Mouse (Mus musculus) cerebellum, postnatal 25 days (tissue): Measurements from ENCODE around the gene Sbsn.

ENCODE experiments used
- DNase-seq, 2 experiments: peaks; one replicate each; pipeline ENCODE4 v3.0.0; 2021; ENCODE audit warnings: mixed read lengths in 2 of 2

The Sbsn gene

GRCm38 (mm10) chr7:30758853-30759252 is 7.6 kb downstream of the Sbsn start:
- DNase-seq, result peak in 1 of 2 experiments; percentile 9

GRCm38 (mm10) chr7:30761769-30762352 is 10.6 kb downstream of the Sbsn start:
- no peak for DNase-seq

- no peak for DNase-seq
These were observed 12.2 kb downstream of the Sbsn start, which contains the start of gene Dmkn for GRCm38 (mm10) chr7:30763456-30763855. TSS of gene Dmkn (plus strand) at chr7:30763756.

DNA sequence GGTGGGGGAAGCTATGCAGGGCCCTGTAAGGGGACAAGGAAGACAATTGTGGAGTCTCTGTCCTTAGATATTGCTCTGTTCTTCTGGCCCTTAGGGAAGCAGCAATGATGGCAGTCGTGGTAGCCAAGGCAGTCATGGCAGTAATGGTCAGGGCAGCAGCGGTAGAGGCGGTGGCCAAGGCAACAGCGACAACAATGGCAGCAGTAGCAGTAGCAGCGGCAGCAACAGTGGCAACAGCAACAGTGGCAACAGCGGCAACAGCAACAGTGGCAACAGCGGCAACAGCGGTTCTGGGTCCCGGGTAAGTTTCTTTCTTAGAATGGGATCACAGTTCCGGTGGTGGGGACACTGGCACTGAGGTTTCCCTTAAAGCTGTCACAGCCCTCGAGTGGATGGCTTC is 13.9 kb downstream of the Sbsn start:
- no peak for DNase-seq

- no peak for DNase-seq
These were observed 15.1 kb downstream of the Sbsn start for GRCm38 (mm10) chr7:30766408-30766807.

- no peak for DNase-seq
These were observed 18.0 kb downstream of the Sbsn start for GRCm38 (mm10) chr7:30769236-30769635.

- no peak for DNase-seq
These were observed 24.8 kb downstream of the Sbsn start for GRCm38 (mm10) chr7:30776104-30776503.

- DNase-seq, result no peak
These were observed 25.9 kb downstream of the Sbsn start for GRCm38 (mm10) chr7:30777081-30777579.

- DNase-seq, result no peak
These were observed 26.6 kb downstream of the Sbsn start for GRCm38 (mm10) chr7:30777911-30778310.

GRCm38 (mm10) chr7:30781792-30782191 is 30.5 kb downstream of the Sbsn start:
- DNase-seq, result no peak

DNA sequence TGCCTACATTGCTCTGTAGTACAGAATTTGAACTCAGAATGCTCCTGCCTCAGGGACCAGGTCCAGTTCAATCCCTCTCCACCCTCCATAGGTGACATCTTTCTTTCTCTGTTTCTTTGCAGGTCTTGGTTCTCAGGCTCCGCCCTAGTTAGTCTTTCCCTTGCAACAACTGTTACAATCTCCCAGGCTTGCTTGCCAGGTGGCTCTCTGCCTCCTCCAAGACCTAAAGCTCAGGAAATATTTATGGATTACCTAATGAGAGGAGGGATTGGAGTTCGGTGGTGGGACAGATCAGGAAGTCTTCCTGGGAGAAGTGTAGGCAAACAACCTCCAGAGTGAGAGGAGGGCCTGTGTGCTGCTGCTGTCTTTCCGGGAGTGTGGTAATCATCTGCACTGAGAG is 31.4 kb downstream of the Sbsn start:
- DNase-seq, result no peak

- DNase-seq, result no peak
These were observed 33.9 kb downstream of the Sbsn start for GRCm38 (mm10) chr7:30785154-30785553.

DNA sequence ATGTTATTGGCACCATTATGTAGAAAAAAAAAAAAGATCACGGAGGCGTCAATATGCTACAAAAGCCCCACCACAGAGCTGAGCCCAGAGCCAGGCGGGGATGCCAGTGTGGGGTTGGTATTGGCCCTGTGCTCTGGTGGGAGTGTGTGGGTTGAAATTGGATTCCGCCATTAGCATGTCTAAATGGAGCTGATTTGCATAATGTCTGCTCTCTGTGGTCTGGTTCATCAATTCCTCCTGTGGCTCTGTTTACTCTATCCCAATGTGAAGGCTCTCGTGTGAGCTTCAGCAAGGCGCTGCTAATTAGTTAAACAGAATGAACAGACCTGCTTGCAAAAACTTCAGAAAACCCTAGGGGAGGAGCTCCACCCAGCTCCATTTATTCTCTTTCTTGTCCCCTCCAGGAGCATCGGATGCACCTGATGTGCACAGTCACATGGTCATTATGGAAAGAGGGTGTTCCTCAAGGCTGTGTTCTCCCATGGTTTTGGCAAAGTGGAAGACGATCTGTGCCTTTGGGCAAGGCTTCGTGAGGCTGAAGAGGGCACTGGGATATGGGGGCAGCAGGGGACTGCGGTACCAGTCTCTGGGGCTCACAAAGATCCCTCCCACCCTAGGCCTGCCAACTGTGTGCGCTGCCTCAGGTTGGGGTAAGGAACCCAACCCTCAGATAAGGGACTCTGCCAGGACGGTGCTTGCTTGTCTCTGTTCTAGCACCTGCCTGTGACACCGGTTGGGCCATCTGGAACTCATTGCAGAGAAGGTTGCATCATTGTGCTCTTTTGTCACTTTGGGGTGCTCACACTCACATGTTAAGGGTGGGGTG is 34.7 kb downstream of the Sbsn start:
- no peak for DNase-seq

- no peak for DNase-seq
These were observed 36.2 kb downstream of the Sbsn start, which contains the start of gene Krtdap for GRCm38 (mm10) chr7:30787377-30788022. TSS of gene Krtdap (plus strand) at chr7:30787896.

- DNase-seq, result no peak
These were observed 38.9 kb downstream of the Sbsn start for GRCm38 (mm10) chr7:30790141-30790540.

- no peak for DNase-seq
These were observed 40.6 kb downstream of the Sbsn start for GRCm38 (mm10) chr7:30791921-30792320.

- no peak for DNase-seq
These were observed 43.6 kb downstream of the Sbsn start for GRCm38 (mm10) chr7:30794921-30795320.

DNA sequence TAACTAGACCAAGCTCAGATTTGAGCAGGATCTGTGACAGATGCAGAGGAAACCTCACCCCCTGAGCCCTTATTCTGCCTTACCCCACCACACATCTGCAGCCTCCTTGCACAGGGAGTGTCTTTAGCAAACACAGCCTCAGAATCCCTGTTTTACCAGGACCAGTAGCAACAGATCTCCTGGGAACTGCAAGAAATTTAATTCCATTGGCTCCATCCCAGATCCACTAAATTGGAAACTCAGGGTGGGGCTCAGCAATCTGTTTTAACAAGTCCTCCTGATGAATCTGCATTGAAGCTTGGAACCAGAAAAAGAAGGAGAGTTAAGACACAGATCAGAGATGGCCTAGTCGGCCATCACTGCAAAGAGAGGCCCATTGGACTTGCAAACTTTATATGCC is 45.5 kb downstream of the Sbsn start:
- no peak for DNase-seq

- DNase-seq, result no peak
These were observed 49.4 kb downstream of the Sbsn start for GRCm38 (mm10) chr7:30800653-30801052.

GRCm38 (mm10) chr7:30803256-30803655 is 52.0 kb downstream of the Sbsn start:
- DNase-seq, result no peak

- no peak for DNase-seq
These were observed 52.9 kb downstream of the Sbsn start for GRCm38 (mm10) chr7:30804026-30804715.
